Mouse (Mus musculus): Measurements from ENCODE around the gene Mgat5. TPM values are rescaled to one million over a fixed set of nuclear protein-coding genes. Genes with fewer than 3 reads are reported as not detected.

The Mgat5 gene
- total and polyA plus RNA-seq, 2 experiments from 2014 or later: 2.1 to 11.2 TPM

DNA sequence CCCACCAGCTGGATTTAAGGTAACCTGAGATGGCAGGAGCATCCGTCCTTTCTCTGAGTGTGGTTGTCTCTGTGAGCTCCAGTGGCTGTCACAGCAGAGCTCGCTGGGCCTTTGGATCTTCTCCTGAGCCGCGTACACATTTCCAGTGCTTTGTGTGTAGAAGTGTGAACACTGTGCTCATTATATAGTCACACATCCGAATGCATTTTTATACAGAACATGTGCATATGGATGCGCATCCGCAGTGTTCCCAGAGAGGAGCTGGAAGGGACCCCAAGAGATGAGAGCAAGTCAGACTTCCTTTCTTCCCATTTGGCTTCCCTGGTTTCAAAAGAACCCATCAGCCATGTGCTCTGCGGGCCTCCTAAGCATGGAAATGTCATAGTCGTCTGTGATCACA lies 3.4 kb downstream of the Mgat5 start:
- Histone ChIP-seq H3K4me2 (ENCODE audit: low read depth, low read length) (no peak overlapping the region), H3K9me3 (replicated peaks; ENCODE audit: control insufficient read depth, low read length) (no peaks in the 10 kb centered on the region), H3K4me3 (ENCODE audit: low read depth, low read length) (no peak overlapping the region), H3K27me3 (ENCODE audit: control insufficient read depth, insufficient read depth, low read length) (no peaks in the 10 kb centered on the region), H3K4me1 (ENCODE audit: control insufficient read depth, insufficient read depth) (peaks cover 14% of the 10 kb centered on the region; the same call in 1 of the 2 replicates), H3K27ac (ENCODE audit: low read depth) (no peak overlapping the region), H3K36me3 (replicated peaks; ENCODE audit: control insufficient read depth, insufficient read depth, low read length) (no peaks in the 10 kb centered on the region), H3K9ac (replicated peaks; ENCODE audit: low read depth, low read length) (no peak overlapping the region)
- DNase-seq (ENCODE audit: low spot score) (no peak), ATAC-seq (ENCODE audit: insufficient read depth, low read depth) (no peak)
- no peak for TF ChIP-seq CTCF (IDR thresholded peaks at IDR 0.05; ENCODE audit: low read depth)
- TF ChIP-seq EP300 (IDR thresholded peaks at IDR 0.05; ENCODE audit: low read depth): no peak
- 84% methylated on average over 9 of the region's 9 CpGs for WGBS

DNA sequence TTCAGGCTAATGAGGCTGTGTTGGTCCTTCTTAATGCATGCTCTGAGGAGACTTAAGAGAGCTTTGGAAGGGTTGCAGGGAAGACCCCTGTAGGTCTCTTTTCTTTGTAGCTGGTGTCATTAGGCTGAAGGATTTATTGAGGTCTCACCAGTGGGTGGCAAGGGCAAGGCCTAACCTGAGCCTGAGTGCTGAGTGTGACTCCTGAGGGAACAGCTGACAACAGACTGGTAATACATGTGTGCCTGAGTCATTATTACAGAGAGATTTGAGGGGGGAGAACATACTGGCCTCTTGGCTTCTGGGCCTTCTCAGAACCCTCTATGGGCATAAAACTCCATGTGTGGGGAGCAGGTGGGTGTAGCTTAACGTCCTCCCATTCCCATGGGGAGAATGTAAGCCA lies 8.0 kb downstream of the Mgat5 start:
- TF ChIP-seq CTCF (IDR thresholded peaks at IDR 0.05; ENCODE audit: low read depth) (no peak), EP300 (IDR thresholded peaks at IDR 0.05; ENCODE audit: low read depth) (no peak)
- ATAC-seq (ENCODE audit: insufficient read depth, low read depth) (no peak), DNase-seq (ENCODE audit: low spot score) (no peak)
- Histone ChIP-seq H3K4me1 (ENCODE audit: control insufficient read depth, insufficient read depth) (peaks cover 9% of the 10 kb centered on the region), H3K27me3 (ENCODE audit: control insufficient read depth, insufficient read depth, low read length) (no peaks in the 10 kb centered on the region), H3K4me3 (ENCODE audit: low read depth, low read length) (no peak overlapping the region), H3K9ac (replicated peaks; ENCODE audit: low read depth, low read length) (no peak overlapping the region), H3K4me2 (ENCODE audit: low read depth, low read length) (no peak overlapping the region), H3K36me3 (replicated peaks; ENCODE audit: control insufficient read depth, insufficient read depth, low read length) (no peaks in the 10 kb centered on the region), H3K27ac (ENCODE audit: low read depth) (no peak overlapping the region), H3K9me3 (replicated peaks; ENCODE audit: control insufficient read depth, low read length) (no peaks in the 10 kb centered on the region)
- 52% methylated on average over 1 of the region's 1 CpGs for WGBS

GRCm38 (mm10) chr1:127213434-127213833 lies 8.6 kb downstream of the Mgat5 start:
- no peak for TF ChIP-seq EP300 (IDR thresholded peaks at IDR 0.05; ENCODE audit: low read depth)
- TF ChIP-seq CTCF (IDR thresholded peaks at IDR 0.05; ENCODE audit: low read depth): no peak
- DNase-seq (ENCODE audit: low spot score) (no peak), ATAC-seq (ENCODE audit: insufficient read depth, low read depth) (no peak)
- H3K27me3 ChIP-seq (ENCODE audit: control insufficient read depth, insufficient read depth, low read length): no peaks in the 10 kb centered on the region
- no peaks in the 10 kb centered on the region for H3K36me3 ChIP-seq (replicated peaks; ENCODE audit: control insufficient read depth, insufficient read depth, low read length)
- no peaks in the 10 kb centered on the region for H3K9me3 ChIP-seq (replicated peaks; ENCODE audit: control insufficient read depth, low read length)
- H3K4me2 ChIP-seq (ENCODE audit: low read depth, low read length): no peak overlapping the region
- H3K27ac ChIP-seq (ENCODE audit: low read depth): no peak overlapping the region
- H3K4me1 ChIP-seq (ENCODE audit: control insufficient read depth, insufficient read depth): peaks cover 9% of the 10 kb centered on the region
- 73% methylated on average over 3 of the region's 3 CpGs for WGBS
- no peak overlapping the region for H3K4me3 ChIP-seq (ENCODE audit: low read depth, low read length)
- no peak overlapping the region for H3K9ac ChIP-seq (replicated peaks; ENCODE audit: low read depth, low read length)

DNA sequence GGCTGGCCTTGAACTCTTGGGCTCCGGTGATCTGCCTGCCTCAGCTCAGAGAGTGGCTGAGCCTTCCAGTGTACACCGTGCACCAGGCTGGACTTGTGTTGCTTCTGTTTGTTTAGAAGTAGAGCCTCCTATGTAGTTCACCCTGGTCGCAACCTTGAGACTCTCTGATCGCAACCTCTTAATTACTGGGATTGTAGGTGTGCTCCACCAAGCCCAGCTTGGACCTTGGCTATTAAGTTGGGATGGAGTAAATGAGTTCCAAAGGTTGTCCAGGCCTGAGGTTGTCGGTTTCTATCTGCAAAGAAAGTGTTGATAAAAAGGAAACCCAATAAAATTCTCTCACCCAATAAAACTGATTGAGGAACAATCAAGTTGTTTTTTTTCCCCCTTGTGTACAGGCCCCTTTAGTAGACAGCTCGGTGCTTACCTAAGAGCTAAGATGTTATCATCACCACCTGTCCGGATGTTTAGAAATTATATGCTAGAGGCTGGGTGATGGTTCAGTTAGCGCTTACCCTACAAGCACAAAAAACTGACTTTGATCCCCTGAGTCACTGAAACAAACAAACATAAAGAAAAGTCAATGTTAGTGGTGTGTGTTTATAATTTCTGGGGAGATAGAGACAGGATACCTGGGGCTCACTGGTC lies 9.9 kb downstream of the Mgat5 start:
- WGBS: 91% methylated on average over 8 of the region's 8 CpGs
- no peak overlapping the region for H3K4me3 ChIP-seq (ENCODE audit: low read depth, low read length)
- no peaks in the 10 kb centered on the region for H3K36me3 ChIP-seq (replicated peaks; ENCODE audit: control insufficient read depth, insufficient read depth, low read length)
- ATAC-seq (ENCODE audit: insufficient read depth, low read depth) (no peak), DNase-seq (ENCODE audit: low spot score) (no peak)
- no peak overlapping the region for H3K9ac ChIP-seq (replicated peaks; ENCODE audit: low read depth, low read length)
- peaks cover 9% of the 10 kb centered on the region for H3K4me1 ChIP-seq (ENCODE audit: control insufficient read depth, insufficient read depth)
- no peaks in the 10 kb centered on the region for H3K9me3 ChIP-seq (replicated peaks; ENCODE audit: control insufficient read depth, low read length)
- TF ChIP-seq CTCF (IDR thresholded peaks at IDR 0.05; ENCODE audit: low read depth) (no peak), EP300 (IDR thresholded peaks at IDR 0.05; ENCODE audit: low read depth) (no peak)
- no peak overlapping the region for H3K4me2 ChIP-seq (ENCODE audit: low read depth, low read length)
- no peaks in the 10 kb centered on the region for H3K27me3 ChIP-seq (ENCODE audit: control insufficient read depth, insufficient read depth, low read length)
- peak overlapping the region; percentile 38; the same call in 1 of the 2 replicates for H3K27ac ChIP-seq (ENCODE audit: low read depth)

GRCm38 (mm10) chr1:127216979-127217378 lies 12.2 kb downstream of the Mgat5 start:
- no peak for ATAC-seq (ENCODE audit: insufficient read depth, low read depth)
- WGBS: 48% methylated on average over 2 of the region's 2 CpGs
- Histone ChIP-seq H3K4me3 (ENCODE audit: low read depth, low read length) (no peak overlapping the region), H3K27me3 (ENCODE audit: control insufficient read depth, insufficient read depth, low read length) (no peaks in the 10 kb centered on the region), H3K9ac (replicated peaks; ENCODE audit: low read depth, low read length) (no peak overlapping the region), H3K4me2 (ENCODE audit: low read depth, low read length) (no peak overlapping the region), H3K9me3 (replicated peaks; ENCODE audit: control insufficient read depth, low read length) (no peaks in the 10 kb centered on the region), H3K27ac (ENCODE audit: low read depth) (no peak overlapping the region), H3K36me3 (replicated peaks; ENCODE audit: control insufficient read depth, insufficient read depth, low read length) (no peaks in the 10 kb centered on the region), H3K4me1 (ENCODE audit: control insufficient read depth, insufficient read depth) (peaks cover 9% of the 10 kb centered on the region)
- no peak for DNase-seq (ENCODE audit: low spot score)
- TF ChIP-seq EP300 (IDR thresholded peaks at IDR 0.05; ENCODE audit: low read depth): no peak

- ATAC-seq (ENCODE audit: insufficient read depth, low read depth) (no peak), DNase-seq (ENCODE audit: low spot score) (no peak)
- Histone ChIP-seq H3K9ac (replicated peaks; ENCODE audit: low read depth, low read length) (no peak overlapping the region), H3K9me3 (replicated peaks; ENCODE audit: control insufficient read depth, low read length) (no peaks in the 10 kb centered on the region), H3K4me2 (ENCODE audit: low read depth, low read length) (no peak overlapping the region), H3K27me3 (ENCODE audit: control insufficient read depth, insufficient read depth, low read length) (no peaks in the 10 kb centered on the region), H3K4me1 (ENCODE audit: control insufficient read depth, insufficient read depth) (peaks cover 9% of the 10 kb centered on the region), H3K36me3 (replicated peaks; ENCODE audit: control insufficient read depth, insufficient read depth, low read length) (no peaks in the 10 kb centered on the region), H3K27ac (ENCODE audit: low read depth) (no peak overlapping the region), H3K4me3 (ENCODE audit: low read depth, low read length) (no peak overlapping the region)
- no peak for TF ChIP-seq EP300 (IDR thresholded peaks at IDR 0.05; ENCODE audit: low read depth)
- TF ChIP-seq CTCF (IDR thresholded peaks at IDR 0.05; ENCODE audit: low read depth): no peak
- WGBS: 74% methylated on average over 4 of the region's 4 CpGs
Observed at GRCm38 (mm10) chr1:127217665-127218064, 12.8 kb downstream of the Mgat5 start.

All from heart, postnatal 0 days (tissue).